In genomic region chr5:107597301-107598077, GRCm38 (mm10) we compare ENCODE assay signal across 8 mouse cellular contexts. TPM values are rescaled to one million over a fixed set of nuclear protein-coding genes. Genes with fewer than 3 reads are reported as not detected.
DNase-seq lines count a peak whose midpoint lies in the region; ATAC-seq lines count a peak whose summit lies in the region.

Gene Rpap2 (plus strand): TSS chr5:107597373.
Gene Glmn (minus strand): TSS chr5:107597888.

- ATAC-seq in inflammation-experienced regulatory T-cells, adult 6 months, result peak; percentile 83
- peak; percentile 93 for ATAC-seq in megakaryocyte-erythroid progenitor cell, adult 5-6 weeks (replicated peaks; ENCODE audit: low FRiP score, low TSS enrichment, poor library complexity, severe bottlenecking)

- DNase-seq in adrenal gland, adult (ENCODE audit: inconsistent age in 2 of 2, low spot score in 1 of 2), result peak; percentile 88 to 96
- DNase-seq in embryo, embryonic 10.5 days (ENCODE audit: low spot score), result peak; percentile 90
- peak; percentile 83 for DNase-seq in gastrocnemius, postnatal 14 days
- DNase-seq in left cerebral cortex, postnatal 10 days (ENCODE audit: extremely low spot score in 1 of 2, low spot score in 2 of 2), result peak; percentile 73 to 89
- DNase-seq in right cerebral cortex, postnatal 25 days, result peak; percentile 86
- DNase-seq in urinary bladder, postnatal 4 days (ENCODE audit: low spot score in 2 of 2), result peak; percentile 81 to 82

- intact Hi-C loops in gastrocnemius, postnatal 14 days (cut with DNase I; ENCODE audit: low total_unique reads), result no loop called here
- intact Hi-C loops in left cerebral cortex, postnatal 10 days (cut with DNase I), result no loop called here

RNA-seq across cellular contexts. Expression of gene Rpap2, which starts in this region (rescaled TPM):
- 10 to 100 TPM in 1 of 2 experiments, 1 to 10 TPM in 1; 9.1 to 10.6 TPM for total RNA-seq in gastrocnemius, postnatal 14 days (2021)
- 10 to 100 TPM; 36.2 to 42.6 (median 42.6) TPM for polyA plus RNA-seq in inflammation-experienced regulatory T-cells, adult 6 months (2017; shearing (Covaris generic))
- 10 to 100 TPM; 18.9 to 21.8 TPM for total RNA-seq in left cerebral cortex, postnatal 10 days (2021)
- 11.7 and 12.8 TPM in 2 replicates for total RNA-seq in megakaryocyte-erythroid progenitor cell, adult 5-6 weeks (2014; fragmentation: Nextera tagmentation)
- 23.7 and 24.3 TPM in 2 replicates for total RNA-seq in megakaryocyte-erythroid progenitor cell, adult 5-6 weeks (2017)

RNA-seq across cellular contexts. Expression of gene Glmn, which starts in this region (rescaled TPM):
- 1 to 10 TPM; 5.5 to 6.1 TPM for total RNA-seq in gastrocnemius, postnatal 14 days (2021)
- polyA plus RNA-seq in inflammation-experienced regulatory T-cells, adult 6 months (2017; shearing (Covaris generic)), result 10 to 100 TPM; 25.3 to 34.8 (median 29.2) TPM
- 10 to 100 TPM; 20.2 to 22.3 TPM for total RNA-seq in left cerebral cortex, postnatal 10 days (2021)
- 5.5 and 20.0 TPM in 2 replicates for total RNA-seq in megakaryocyte-erythroid progenitor cell, adult 5-6 weeks (2014; fragmentation: Nextera tagmentation)
- 15.3 and 15.8 TPM in 2 replicates for total RNA-seq in megakaryocyte-erythroid progenitor cell, adult 5-6 weeks (2017)

Comparison
In these comparisons a context has a peak if more than half of its experiments do, and no peak if none do; other contexts are left out.
1. Peak in every context shown above with its lines: DNase-seq and ATAC-seq.